ENCODE assay signal across 7 mouse cellular contexts in genomic region chr3:69317251-69318125, GRCm38 (mm10). TPM values are rescaled to one million over a fixed set of nuclear protein-coding genes. Genes with fewer than 3 reads are reported as not detected.
A peak's percentile ranks its signal among the peaks of the same experiment; 100 is the strongest.
DNase-seq lines count a peak whose midpoint lies in the region; ATAC-seq and TF ChIP-seq lines count a peak whose summit lies in the region.

No protein-coding gene starts in this region.

- in situ Hi-C loops in ES-E14 (cut with MboI; ENCODE audit: low sequenced_read_pairs in 2 of 2, unreplicated experiment in 2 of 2) = no loop called here

- H3K4me2 ChIP-seq in kidney, embryonic 16.5 days (replicated peaks; ENCODE audit: low read depth, low read length) = peak overlapping the region; percentile 71
- peak overlapping the region; percentile 82 for H3K4me2 ChIP-seq in stomach, embryonic 14.5 days (replicated peaks; ENCODE audit: low read depth, low read length)

- ATAC-seq in kidney, embryonic 16.5 days (ENCODE audit: low FRiP score, low TSS enrichment) = peak; percentile 49
- peak; percentile 12 for ATAC-seq in stomach, embryonic 14.5 days (ENCODE audit: insufficient number of reproducible peaks, insufficient read depth, low FRiP score, low read depth)

- H3K9me3 ChIP-seq in ES-E14 (ENCODE audit: control insufficient read depth, insufficient read depth, low read depth, low read length) = no peaks in the 10 kb centered on the region
- no peaks in the 10 kb centered on the region for H3K9me3 ChIP-seq in kidney, embryonic 16.5 days (ENCODE audit: low read length)
- H3K9me3 ChIP-seq in megakaryocyte, embryonic 14.5 days = no peaks in the 10 kb centered on the region
- H3K9me3 ChIP-seq in stomach, embryonic 14.5 days (ENCODE audit: control insufficient read depth, low read depth, low read length) = no peaks in the 10 kb centered on the region

- peak overlapping the region; percentile 90 for H3K9ac ChIP-seq in ES-E14 (ENCODE audit: insufficient read depth, low read depth, low read length, poor library complexity, severe bottlenecking)
- peak overlapping the region; percentile 87 for H3K9ac ChIP-seq in kidney, embryonic 16.5 days (replicated peaks; ENCODE audit: low read length)
- H3K9ac ChIP-seq in stomach, embryonic 14.5 days (replicated peaks; ENCODE audit: low read depth, low read length) = peak overlapping the region; percentile 61

- H3K36me3 ChIP-seq in ES-E14 (ENCODE audit: control insufficient read depth, insufficient read depth, low read length, poor library complexity, severe bottlenecking) = no peaks in the 10 kb centered on the region
- no peaks in the 10 kb centered on the region for H3K36me3 ChIP-seq in kidney, embryonic 16.5 days (ENCODE audit: insufficient read depth, low read length)
- no peaks in the 10 kb centered on the region for H3K36me3 ChIP-seq in megakaryocyte, embryonic 14.5 days (replicated peaks; ENCODE audit: low read length)
- H3K36me3 ChIP-seq in stomach, embryonic 14.5 days (ENCODE audit: control insufficient read depth, insufficient read depth, low read length) = no peaks in the 10 kb centered on the region

- no peak overlapping the region for H3K27ac ChIP-seq in ES-E14 (ENCODE audit: insufficient read depth, low read depth, low read length, poor library complexity, severe bottlenecking)
- H3K27ac ChIP-seq in kidney, embryonic 16.5 days (ENCODE audit: low read length) = peak overlapping the region; percentile 38
- H3K27ac ChIP-seq in stomach, embryonic 14.5 days (ENCODE audit: low read length) = peak overlapping the region; percentile 35; the same call in 1 of the 2 replicates

- no peaks in the 10 kb centered on the region for H3K27me3 ChIP-seq in kidney, embryonic 16.5 days (ENCODE audit: insufficient read depth, low read length)
- H3K27me3 ChIP-seq in megakaryocyte, embryonic 14.5 days (replicated peaks) = peaks cover 33% of the 10 kb centered on the region
- H3K27me3 ChIP-seq in stomach, embryonic 14.5 days (ENCODE audit: control insufficient read depth, insufficient read depth, low read length) = no peaks in the 10 kb centered on the region

- under 1% methylated on average over 73 of the region's 73 CpGs for WGBS in kidney, embryonic 16.5 days
- WGBS in stomach, embryonic 14.5 days = under 1% methylated on average over 69 of the region's 73 CpGs

- DNase-seq in CD4-positive helper T cell, adult 2 months (ENCODE audit: low read depth, low spot score) = peak; percentile 15
- peak; percentile 19 for DNase-seq in ES-E14 (ENCODE audit: low read depth, low spot score)
- DNase-seq in embryo, embryonic 10 days (ENCODE audit: low spot score) = peak; percentile 54
- peak; percentile 6 to 18 for DNase-seq in heart, adult 9 months (ENCODE audit: low spot score in 2 of 2)

- peaks cover 2% of the 10 kb centered on the region in 2 experiments for H3K4me1 ChIP-seq in ES-E14 (ENCODE audit: control insufficient read depth in 2 of 2, insufficient read depth in 2 of 2, low read length in 2 of 2, poor library complexity in 1 of 2)
- peaks cover 20% of the 10 kb centered on the region for H3K4me1 ChIP-seq in kidney, embryonic 16.5 days (ENCODE audit: insufficient read depth, low read length)
- peaks cover 25% of the 10 kb centered on the region for H3K4me1 ChIP-seq in megakaryocyte, embryonic 14.5 days
- peaks cover 17% of the 10 kb centered on the region; the same call in 1 of the 2 replicates for H3K4me1 ChIP-seq in stomach, embryonic 14.5 days (ENCODE audit: control insufficient read depth, insufficient read depth, low read length)

- H3K4me3 ChIP-seq in ES-E14 (ENCODE audit: insufficient read depth in 1 of 2, low read depth in 1 of 2, low read length in 2 of 2, poor library complexity in 1 of 2, severe bottlenecking in 1 of 2) = peak overlapping the region; percentile 80 to 97
- H3K4me3 ChIP-seq in kidney, embryonic 16.5 days (ENCODE audit: low read length) = peak overlapping the region; percentile 64
- H3K4me3 ChIP-seq in megakaryocyte, embryonic 14.5 days (replicated peaks) = peak overlapping the region; percentile 96
- H3K4me3 ChIP-seq in stomach, embryonic 14.5 days (ENCODE audit: low read depth, low read length) = peak overlapping the region; percentile 68

TF ChIP-seq in ES-E14, 5 proteins besides CTCF, POLR2A, EP300 and RAD21:
- no peak for TF ChIP-seq ZC3H11A (IDR thresholded peaks at IDR 0.05; ENCODE audit: borderline replicate concordance, low read depth, low read length)

RNA-seq across cellular contexts. Expression of gene Ppm1l, which starts 0.8 kb away (rescaled TPM):
- 5.2 and 5.6 TPM in 2 replicates for total RNA-seq in ES-E14 (2012; rRNA removed)
- polyA plus RNA-seq in kidney, embryonic 16.5 days (2015; fragmentation: Nextera tagmentation; extraction: Ambion mirVana) = 5.7 and 6.0 TPM in 2 replicates
- polyA plus RNA-seq in megakaryocyte, embryonic 14.5 days (2012; ENCODE audit: insufficient read depth, low replicate concordance) = 0.10 and 0.23 TPM in 2 replicates
- polyA plus RNA-seq in stomach, embryonic 14.5 days (2014; fragmentation: Nextera tagmentation; extraction: Ambion mirVana) = 8.0 and 10.4 TPM in 2 replicates
